Mouse (Mus musculus): ENCODE results near the gene Olfr1487. TPM values are rescaled to one million over a fixed set of nuclear protein-coding genes. Genes with fewer than 3 reads are reported as not detected.
"Not testable (repeated sequence)": the region's sequence is repeated elsewhere in the genome, so short reads cannot be mapped to it uniquely, and the experiment has no call there.

Gene Olfr1487
- total RNA-seq (2015) (not detected in 2 replicates), total RNA-seq (2017) (not detected in 2 replicates)

- ATAC-seq (replicated peaks; ENCODE audit: poor library complexity) = not testable (repeated sequence)
These were observed at the start of gene Olfr1487 for GRCm38 (mm10) chr19:13617075-13617474. Gene Olfr1487 (plus strand): TSS chr19:13617375.

- no peak for ATAC-seq (replicated peaks; ENCODE audit: poor library complexity)
These were observed 34.0 kb upstream of the Olfr1487 start, which contains the start of gene Olfr1484 for GRCm38 (mm10) chr19:13583211-13583610. Gene Olfr1484 (plus strand): TSS chr19:13583511.

GRCm38 (mm10) chr19:13631321-13631720 is 14.1 kb downstream of the Olfr1487 start, which contains the start of gene Olfr1489:
Gene Olfr1489 (plus strand): TSS chr19:13631621.
- ATAC-seq (replicated peaks; ENCODE audit: poor library complexity) = no peak

- no peak for ATAC-seq (replicated peaks; ENCODE audit: poor library complexity)
These were observed 33.6 kb downstream of the Olfr1487 start, which contains the start of gene Olfr1490 for GRCm38 (mm10) chr19:13650791-13651190. Gene Olfr1490 (plus strand): TSS chr19:13651091.

Other genes with a start within 250 kb of the Olfr1487 start
- not detected in 2 replicates for gene Olfr1469, start 209.5 kb upstream of the Olfr1487 start, total RNA-seq (2015)
- not detected in 2 replicates for gene Olfr1469, start 209.5 kb upstream of the Olfr1487 start, total RNA-seq (2017)
- gene Olfr1471, start 174.0 kb upstream of the Olfr1487 start, total RNA-seq (2015) = not detected in 2 replicates
- not detected in 2 replicates for gene Olfr1471, start 174.0 kb upstream of the Olfr1487 start, total RNA-seq (2017)
- not detected in 2 replicates for gene Olfr1472, start 161.3 kb upstream of the Olfr1487 start, total RNA-seq (2015)
- gene Olfr1472, start 161.3 kb upstream of the Olfr1487 start, total RNA-seq (2017) = not detected in 2 replicates
- gene Olfr1474, start 147.8 kb upstream of the Olfr1487 start, total RNA-seq (2015) = not detected in 2 replicates
- gene Olfr1474, start 147.8 kb upstream of the Olfr1487 start, total RNA-seq (2017) = not detected in 2 replicates
- not detected in 2 replicates for gene Olfr1475, start 137.2 kb upstream of the Olfr1487 start, total RNA-seq (2015)
- gene Olfr1475, start 137.2 kb upstream of the Olfr1487 start, total RNA-seq (2017) = not detected in 2 replicates
- gene Olfr1477, start 116.8 kb upstream of the Olfr1487 start, total RNA-seq (2015) = not detected in 2 replicates
- gene Olfr1477, start 116.8 kb upstream of the Olfr1487 start, total RNA-seq (2017) = not detected in 2 replicates
- not detected in 2 replicates for gene Olfr1480, start 89.5 kb upstream of the Olfr1487 start, total RNA-seq (2015)
- gene Olfr1480, start 89.5 kb upstream of the Olfr1487 start, total RNA-seq (2017) = not detected in 2 replicates
- gene Olfr1484, start 33.9 kb upstream of the Olfr1487 start, total RNA-seq (2015) = not detected in 2 replicates
- not detected in 2 replicates for gene Olfr1484, start 33.9 kb upstream of the Olfr1487 start, total RNA-seq (2017)
- gene Olfr1489, start 14.2 kb downstream of the Olfr1487 start, total RNA-seq (2015) = not detected in 2 replicates
- gene Olfr1489, start 14.2 kb downstream of the Olfr1487 start, total RNA-seq (2017) = not detected in 2 replicates
- not detected in 2 replicates for gene Olfr1490, start 33.7 kb downstream of the Olfr1487 start, total RNA-seq (2015)
- not detected in 2 replicates for gene Olfr1490, start 33.7 kb downstream of the Olfr1487 start, total RNA-seq (2017)
- not detected in 2 replicates for gene Olfr1491, start 79.9 kb downstream of the Olfr1487 start, total RNA-seq (2015)
- gene Olfr1491, start 79.9 kb downstream of the Olfr1487 start, total RNA-seq (2017) = not detected in 2 replicates
- not detected in 2 replicates for gene Olfr1493-ps1, start 105.9 kb downstream of the Olfr1487 start, total RNA-seq (2015)
- not detected in 2 replicates for gene Olfr1493-ps1, start 105.9 kb downstream of the Olfr1487 start, total RNA-seq (2017)
- not detected in 2 replicates for gene Olfr1494, start 122.4 kb downstream of the Olfr1487 start, total RNA-seq (2015)
- not detected in 2 replicates for gene Olfr1494, start 122.4 kb downstream of the Olfr1487 start, total RNA-seq (2017)
- gene Olfr1495, start 147.2 kb downstream of the Olfr1487 start, total RNA-seq (2015) = not detected in 2 replicates
- gene Olfr1495, start 147.2 kb downstream of the Olfr1487 start, total RNA-seq (2017) = not detected in 2 replicates
- not detected in 2 replicates for gene Olfr1496, start 160.5 kb downstream of the Olfr1487 start, total RNA-seq (2015)
- gene Olfr1496, start 160.5 kb downstream of the Olfr1487 start, total RNA-seq (2017) = not detected in 2 replicates
- gene Olfr1497, start 180.8 kb downstream of the Olfr1487 start, total RNA-seq (2015) = not detected in 2 replicates
- not detected in 2 replicates for gene Olfr1497, start 180.8 kb downstream of the Olfr1487 start, total RNA-seq (2017)
- not detected in 2 replicates for gene Olfr1499, start 202.1 kb downstream of the Olfr1487 start, total RNA-seq (2015)
- gene Olfr1499, start 202.1 kb downstream of the Olfr1487 start, total RNA-seq (2017) = not detected in 2 replicates
- not detected in 2 replicates for gene Olfr1500, start 213.1 kb downstream of the Olfr1487 start, total RNA-seq (2015)
- gene Olfr1500, start 213.1 kb downstream of the Olfr1487 start, total RNA-seq (2017) = not detected in 2 replicates
- not detected in 2 replicates for gene Olfr1501, start 233.3 kb downstream of the Olfr1487 start, total RNA-seq (2015)
- gene Olfr1501, start 233.3 kb downstream of the Olfr1487 start, total RNA-seq (2017) = not detected in 2 replicates
- gene Olfr1502, start 244.4 kb downstream of the Olfr1487 start, total RNA-seq (2015) = not detected in 2 replicates
- not detected in 2 replicates for gene Olfr1502, start 244.4 kb downstream of the Olfr1487 start, total RNA-seq (2017)